Mouse (Mus musculus) bone marrow, adult 2 months (tissue): ENCODE results near the gene Inpp5d.

Experiments used
- CTCF ChIP-seq: fragments of 200-500 bp; IDR thresholded peaks from 2 replicates; pipeline ENCODE4 v1.5.1; 2011; ENCODE audit warnings: low read length, control low read depth; ENCODE audit not compliant: control insufficient read depth, insufficient read depth
- POLR2A ChIP-seq: fragments of 200-500 bp; IDR thresholded peaks from 2 replicates; pipeline ENCODE4 v1.6.1; 2011; ENCODE audit warnings: low read depth, mild to moderate bottlenecking, control low read depth, low read length, borderline replicate concordance; ENCODE audit not compliant: control insufficient read depth

GRCm38 (mm10) chr1:87749360-87749973 is 129.4 kb downstream of the Inpp5d start:
- TF ChIP-seq CTCF: no peak
- TF ChIP-seq POLR2A: no peak
